Mouse (Mus musculus): ENCODE results near the gene Mgrn1. TPM values are rescaled to one million over a fixed set of nuclear protein-coding genes. Genes with fewer than 3 reads are reported as not detected.

The Mgrn1 gene
- polyA plus RNA-seq, 1 experiment, result 29.1 TPM

GRCm38 (mm10) chr16:4935931-4936703 is 50.1 kb downstream of the Mgrn1 start:
- Histone ChIP-seq H3K27me3 (replicated peaks) (no peaks in the 10 kb centered on the region), H3K4me3 (replicated peaks) (peak overlapping the region; percentile 86), H3K36me3 (replicated peaks; ENCODE audit: low read length) (peaks cover 89% of the 10 kb centered on the region), H3K9me3 (no peaks in the 10 kb centered on the region), H3K4me1 (peaks cover 96% of the 10 kb centered on the region)
- TF ChIP-seq GATA1 (IDR thresholded peaks at IDR 0.05; ENCODE audit: borderline replicate concordance, low read length) (no peak), FLI1 (IDR thresholded peaks at IDR 0.05; ENCODE audit: low read length) (no peak)

- TF ChIP-seq FLI1 (IDR thresholded peaks at IDR 0.05; ENCODE audit: low read length) (no peak), GATA1 (IDR thresholded peaks at IDR 0.05; ENCODE audit: borderline replicate concordance, low read length) (no peak)
- H3K36me3 ChIP-seq (replicated peaks; ENCODE audit: low read length), result peaks cover 89% of the 10 kb centered on the region
- H3K27me3 ChIP-seq (replicated peaks), result no peaks in the 10 kb centered on the region
- H3K9me3 ChIP-seq, result no peaks in the 10 kb centered on the region
- peak overlapping the region; percentile 72 for H3K4me3 ChIP-seq (replicated peaks)
- peaks cover 91% of the 10 kb centered on the region for H3K4me1 ChIP-seq
These were observed 51.5 kb downstream of the Mgrn1 start for GRCm38 (mm10) chr16:4937351-4938190.

- Histone ChIP-seq H3K4me3 (replicated peaks) (peak within 1 kb of the TSS; percentile 99), H3K36me3 (replicated peaks; ENCODE audit: low read length) (peaks cover 89% of the 10 kb centered on the region), H3K9me3 (no peaks in the 10 kb centered on the region), H3K4me1 (peaks cover 86% of the 10 kb centered on the region), H3K27me3 (replicated peaks) (no peaks in the 10 kb centered on the region)
- TF ChIP-seq FLI1 (IDR thresholded peaks at IDR 0.05; ENCODE audit: low read length) (no peak), GATA1 (IDR thresholded peaks at IDR 0.05; ENCODE audit: borderline replicate concordance, low read length) (no peak)
These were observed 52.4 kb downstream of the Mgrn1 start, which contains the start of gene Nudt16l1 for GRCm38 (mm10) chr16:4938461-4938860. TSS of gene Nudt16l1 (plus strand) at chr16:4938761.

- TF ChIP-seq GATA1 (IDR thresholded peaks at IDR 0.05; ENCODE audit: borderline replicate concordance, low read length) (no peak), FLI1 (IDR thresholded peaks at IDR 0.05; ENCODE audit: low read length) (no peak)
- Histone ChIP-seq H3K4me1 (peaks cover 81% of the 10 kb centered on the region), H3K4me3 (replicated peaks) (peak overlapping the region; percentile 99), H3K27me3 (replicated peaks) (no peaks in the 10 kb centered on the region), H3K36me3 (replicated peaks; ENCODE audit: low read length) (peaks cover 89% of the 10 kb centered on the region), H3K9me3 (no peaks in the 10 kb centered on the region)
These were observed 52.9 kb downstream of the Mgrn1 start for GRCm38 (mm10) chr16:4938989-4939388.

DNA sequence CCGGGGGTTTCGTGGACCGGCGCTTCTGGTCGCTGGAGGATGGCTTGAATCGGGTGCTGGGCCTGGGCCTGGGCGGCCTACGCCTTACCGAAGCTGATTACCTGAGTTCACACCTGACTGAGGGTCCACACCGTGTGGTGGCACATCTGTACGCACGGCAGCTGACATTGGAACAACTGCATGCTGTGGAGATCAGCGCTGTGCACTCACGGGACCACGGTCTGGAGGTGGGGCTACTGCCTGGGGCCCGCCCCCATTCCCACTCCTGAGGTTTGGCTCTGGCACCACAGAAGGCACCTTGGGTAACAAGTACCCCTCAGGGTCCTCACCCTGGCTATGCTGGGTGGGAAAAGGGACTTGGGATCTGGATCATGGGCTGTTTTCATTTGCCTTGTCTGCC is 53.4 kb downstream of the Mgrn1 start:
- TF ChIP-seq GATA1 (IDR thresholded peaks at IDR 0.05; ENCODE audit: borderline replicate concordance, low read length) (no peak), FLI1 (IDR thresholded peaks at IDR 0.05; ENCODE audit: low read length) (no peak)
- Histone ChIP-seq H3K27me3 (replicated peaks) (no peaks in the 10 kb centered on the region), H3K36me3 (replicated peaks; ENCODE audit: low read length) (peaks cover 89% of the 10 kb centered on the region), H3K4me3 (replicated peaks) (peak overlapping the region; percentile 99), H3K9me3 (no peaks in the 10 kb centered on the region), H3K4me1 (peaks cover 76% of the 10 kb centered on the region)

GRCm38 (mm10) chr16:4940311-4940850 is 54.3 kb downstream of the Mgrn1 start:
- no peaks in the 10 kb centered on the region for H3K9me3 ChIP-seq
- no peak for TF ChIP-seq GATA1 (IDR thresholded peaks at IDR 0.05; ENCODE audit: borderline replicate concordance, low read length)
- TF ChIP-seq FLI1 (IDR thresholded peaks at IDR 0.05; ENCODE audit: low read length), result no peak
- H3K36me3 ChIP-seq (replicated peaks; ENCODE audit: low read length), result peaks cover 89% of the 10 kb centered on the region
- peak overlapping the region; percentile 11 for H3K4me3 ChIP-seq (replicated peaks)
- H3K4me1 ChIP-seq, result peaks cover 67% of the 10 kb centered on the region
- H3K27me3 ChIP-seq (replicated peaks), result no peaks in the 10 kb centered on the region

DNA sequence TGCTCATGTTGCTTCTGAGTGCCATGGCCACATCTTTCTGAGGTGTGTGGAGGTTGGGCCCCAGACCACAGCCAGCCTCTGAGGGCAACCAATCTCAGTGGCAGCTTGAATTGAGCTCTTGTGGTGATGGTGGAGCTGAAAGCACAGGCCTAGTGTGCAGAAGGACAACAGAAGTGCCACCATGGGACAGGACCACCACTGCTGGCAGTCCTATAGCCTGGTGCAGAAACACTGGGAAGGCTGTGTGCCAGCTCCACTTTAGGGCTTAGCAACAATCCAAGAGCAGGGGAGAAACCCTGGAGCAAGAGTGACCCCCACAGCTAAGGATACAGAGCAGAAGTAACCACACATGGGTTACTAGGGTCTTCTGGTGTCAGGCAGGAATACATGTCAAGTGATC is 55.0 kb downstream of the Mgrn1 start:
- no peak overlapping the region for H3K4me3 ChIP-seq (replicated peaks)
- no peaks in the 10 kb centered on the region for H3K9me3 ChIP-seq
- TF ChIP-seq FLI1 (IDR thresholded peaks at IDR 0.05; ENCODE audit: low read length) (no peak), GATA1 (IDR thresholded peaks at IDR 0.05; ENCODE audit: borderline replicate concordance, low read length) (no peak)
- peaks cover 60% of the 10 kb centered on the region for H3K4me1 ChIP-seq
- peaks cover 90% of the 10 kb centered on the region for H3K36me3 ChIP-seq (replicated peaks; ENCODE audit: low read length)
- no peaks in the 10 kb centered on the region for H3K27me3 ChIP-seq (replicated peaks)

GRCm38 (mm10) chr16:4942868-4943267 is 56.8 kb downstream of the Mgrn1 start:
- peaks cover 92% of the 10 kb centered on the region for H3K36me3 ChIP-seq (replicated peaks; ENCODE audit: low read length)
- no peak for TF ChIP-seq GATA1 (IDR thresholded peaks at IDR 0.05; ENCODE audit: borderline replicate concordance, low read length)
- no peak for TF ChIP-seq FLI1 (IDR thresholded peaks at IDR 0.05; ENCODE audit: low read length)
- H3K27me3 ChIP-seq (replicated peaks), result no peaks in the 10 kb centered on the region
- no peak overlapping the region for H3K4me3 ChIP-seq (replicated peaks)
- H3K9me3 ChIP-seq, result no peaks in the 10 kb centered on the region
- H3K4me1 ChIP-seq, result peaks cover 43% of the 10 kb centered on the region

GRCm38 (mm10) chr16:4943431-4943830 is 57.4 kb downstream of the Mgrn1 start:
- H3K4me3 ChIP-seq (replicated peaks), result no peak overlapping the region
- H3K27me3 ChIP-seq (replicated peaks), result no peaks in the 10 kb centered on the region
- peaks cover 92% of the 10 kb centered on the region for H3K36me3 ChIP-seq (replicated peaks; ENCODE audit: low read length)
- no peak for TF ChIP-seq GATA1 (IDR thresholded peaks at IDR 0.05; ENCODE audit: borderline replicate concordance, low read length)
- TF ChIP-seq FLI1 (IDR thresholded peaks at IDR 0.05; ENCODE audit: low read length), result no peak
- H3K9me3 ChIP-seq, result no peaks in the 10 kb centered on the region
- peaks cover 42% of the 10 kb centered on the region for H3K4me1 ChIP-seq
